Mouse (Mus musculus) olfactory bulb, adult 2 months (tissue): Measurements from ENCODE around the gene Olfr812.

Experiments
- CTCF ChIP-seq: fragments of 200-500 bp; IDR thresholded peaks from 2 replicates; pipeline ENCODE4 v1.5.1; 2012; ENCODE audit warnings: low read depth, mild to moderate bottlenecking, low read length, moderate library complexity; ENCODE audit not compliant: insufficient read depth
- POLR2A ChIP-seq: fragments of 200-500 bp; IDR thresholded peaks from 2 replicates; pipeline ENCODE4 v1.6.1; 2012; ENCODE audit warnings: mild to moderate bottlenecking, low read depth, low read length, moderate library complexity; ENCODE audit not compliant: insufficient read depth

DNA sequence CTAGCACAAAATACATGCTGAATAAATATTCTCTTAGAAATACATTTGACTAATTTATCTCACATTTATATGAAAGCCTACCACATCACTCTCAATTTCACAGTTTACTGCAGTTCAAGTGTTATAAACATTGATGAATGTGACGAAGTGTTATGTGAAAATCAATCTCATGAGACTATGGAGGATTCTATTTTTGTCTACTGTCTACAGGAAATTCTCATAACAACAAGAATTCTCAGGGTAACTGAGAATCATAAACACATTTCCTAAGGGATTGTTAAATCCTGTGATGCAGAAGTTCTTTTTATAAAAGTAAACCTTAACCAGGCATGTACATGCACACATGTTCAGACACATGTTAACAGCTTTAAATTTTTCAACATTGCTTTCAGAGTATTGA is at the start of gene Olfr812:
- TF ChIP-seq CTCF (no peak), POLR2A (no peak)
